Mouse (Mus musculus) embryonic stem cell, embryonic (primary cell): ENCODE results near the gene Mfsd4b4.
"Not testable (repeated sequence)": the region's sequence is repeated elsewhere in the genome, so short reads cannot be mapped to it uniquely, and the experiment has no call there.

ENCODE experiments used
- CTCF ChIA-PET, 4 experiments: fragments of 300-600 bp in 2 of 4; fragments of 350-600 bp in 2 of 4; sonication (Branson Sonifier 250); formaldehyde crosslinking; loops; one replicate each; lab custom pipeline; 2022; ENCODE audit warnings: inconsistent platforms in 2 of 4; lab: Charles Lee
- POLR2A ChIA-PET, 4 experiments: fragments of 300-600 bp in 2 of 4; fragments of 350-600 bp in 2 of 4; sonication (Branson Sonifier 250); formaldehyde crosslinking; loops; one replicate each; lab custom pipeline; 2022; ENCODE audit warnings: antibody characterized with exemption in 4 of 4, inconsistent platforms in 1 of 4; lab: Charles Lee

Gene Mfsd4b4

GRCm38 (mm10) chr10:39898874-39899371 is at the start of gene Mfsd4b4:
Gene Mfsd4b4, minus strand, starts transcription at chr10:39899238.
- CTCF ChIA-PET, result interaction anchor here in 3 of 4 experiments (0.5 to 3.9 kb wide), 5 partner anchors 61 to 731 kb away, joined by 4 to 30 read pairs (median 6); partner anchors contain the start of gene Mfsd4b3 (in 1 of the 3)
- POLR2A ChIA-PET, result interaction anchor here in 2 of 4 experiments (1.1 to 2.5 kb wide), 8 partner anchors 9 to 360 kb away, joined by 3 to 13 read pairs (median 5); partner anchors contain the start of genes Gtf3c6 (in 1 of the 2), Mfsd4b2 (in 1 of the 2) and Mfsd4b3 (in 1 of the 2)

- POLR2A ChIA-PET, CTCF ChIA-PET: not testable (repeated sequence)
These were observed 48.2 kb upstream of the Mfsd4b4 start for GRCm38 (mm10) chr10:39947195-39947594.

GRCm38 (mm10) chr10:39936553-39936952 is 37.5 kb upstream of the Mfsd4b4 start:
- POLR2A ChIA-PET, result no interaction called here
- CTCF ChIA-PET, result no interaction called here

- ChIA-PET CTCF (interaction anchor here in 2 of 4 experiments (0.6 to 1.8 kb wide), 4 partner anchors 32 to 757 kb away, joined by 3 to 6 read pairs (median 4); no protein-coding TSS in a partner anchor), POLR2A (interaction anchor here in 3 of 4 experiments (0.6 to 1.9 kb wide), 8 partner anchors 18 to 332 kb away, joined by 3 to 7 read pairs (median 3); partner anchors contain the start of genes Mfsd4b3 (in 2 of the 3) and Mfsd4b4 (in 1 of the 3))
These were observed 27.6 kb upstream of the Mfsd4b4 start, which contains the start of gene Mfsd4b2 for GRCm38 (mm10) chr10:39926616-39927139. Gene Mfsd4b2, minus strand, starts transcription at chr10:39926923.

- POLR2A ChIA-PET, result interaction anchor here in 2 of 4 experiments (0.6 kb wide), 2 partner anchors 317 to 554 kb away, joined by 3 read pairs; no protein-coding TSS in a partner anchor
- CTCF ChIA-PET, result not testable (repeated sequence)
These were observed 25.5 kb upstream of the Mfsd4b4 start for GRCm38 (mm10) chr10:39924556-39924955.

- ChIA-PET CTCF (no interaction called here), POLR2A (no interaction called here)
These were observed 13.6 kb upstream of the Mfsd4b4 start for GRCm38 (mm10) chr10:39912616-39913015.

- ChIA-PET CTCF (interaction anchor here in 3 of 4 experiments (0.5 to 1.3 kb wide), 9 partner anchors 14 to 725 kb away, joined by 3 to 6 read pairs (median 3); no protein-coding TSS in a partner anchor), POLR2A (interaction anchor here in 3 of 4 experiments (0.6 to 2.1 kb wide), 13 partner anchors 10 to 805 kb away, joined by 3 to 14 read pairs (median 3); partner anchors contain the start of gene Mfsd4b4 (in 2 of the 3))
These were observed 9.9 kb upstream of the Mfsd4b4 start for GRCm38 (mm10) chr10:39908768-39909441.

GRCm38 (mm10) chr10:39906799-39907658 is 8.0 kb upstream of the Mfsd4b4 start:
- CTCF ChIA-PET, result interaction anchor here in 1 of 4 experiments (1.2 kb wide), 1 partner anchor 50 kb away, joined by 3 read pairs; no protein-coding TSS in a partner anchor
- POLR2A ChIA-PET, result interaction anchor here in 3 of 4 experiments (0.6 to 2.1 kb wide), 3 partner anchors 8 to 352 kb away, joined by 3 to 13 read pairs (median 3); partner anchors contain the start of gene Mfsd4b4 (in 1 of the 3)

GRCm38 (mm10) chr10:39904191-39904590 is 5.2 kb upstream of the Mfsd4b4 start:
- POLR2A ChIA-PET, result no interaction called here
- CTCF ChIA-PET, result no interaction called here

- ChIA-PET POLR2A (interaction anchor here in 3 of 4 experiments (0.6 to 2.3 kb wide), 9 partner anchors 13 to 762 kb away, joined by 3 to 6 read pairs (median 3); partner anchors contain the start of genes Mfsd4b3 (in 2 of the 3) and Slc16a10 (in 1 of the 3)), CTCF (interaction anchor here (0.8 to 3.9 kb wide), 10 partner anchors 9 to 354 kb away, joined by 3 to 30 read pairs (median 5); partner anchors contain the start of gene Mfsd4b3 (in 2 of the 4))
These were observed 2.5 kb downstream of the Mfsd4b4 start for GRCm38 (mm10) chr10:39896503-39896902.

GRCm38 (mm10) chr10:39893702-39894697 is 5.0 kb downstream of the Mfsd4b4 start:
- POLR2A ChIA-PET, result no interaction called here
- CTCF ChIA-PET, result interaction anchor here in 3 of 4 experiments (0.6 to 2.6 kb wide), 4 partner anchors 15 to 689 kb away, joined by 3 to 17 read pairs (median 8); no protein-coding TSS in a partner anchor

- ChIA-PET CTCF (interaction anchor here in 1 of 4 experiments (1.0 kb wide), 1 partner anchor 324 kb away, joined by 5 read pairs; no protein-coding TSS in a partner anchor), POLR2A (interaction anchor here in 1 of 4 experiments (0.6 to 1.6 kb wide), 4 partner anchors 9 to 51 kb away, joined by 3 read pairs; no protein-coding TSS in a partner anchor)
These were observed 10.4 kb downstream of the Mfsd4b4 start for GRCm38 (mm10) chr10:39888621-39889020.

- POLR2A ChIA-PET, result no interaction called here
- CTCF ChIA-PET, result no interaction called here
These were observed 33.5 kb downstream of the Mfsd4b4 start for GRCm38 (mm10) chr10:39865509-39865908.

GRCm38 (mm10) chr10:39842621-39843020 is 56.4 kb downstream of the Mfsd4b4 start:
- ChIA-PET CTCF (interaction anchor here in 1 of 4 experiments (1.2 kb wide), 1 partner anchor 31 kb away, joined by 4 read pairs; no protein-coding TSS in a partner anchor), POLR2A (interaction anchor here in 1 of 4 experiments (1.7 kb wide), 1 partner anchor 12 kb away, joined by 6 read pairs; no protein-coding TSS in a partner anchor)
